Mouse (Mus musculus): ENCODE data around the gene Olfr521. TPM values are rescaled to one million over a fixed set of nuclear protein-coding genes. Genes with fewer than 3 reads are reported as not detected.

Gene Olfr521
- not detected in 2 replicates for polyA plus RNA-seq (2012; rRNA removed)

DNA sequence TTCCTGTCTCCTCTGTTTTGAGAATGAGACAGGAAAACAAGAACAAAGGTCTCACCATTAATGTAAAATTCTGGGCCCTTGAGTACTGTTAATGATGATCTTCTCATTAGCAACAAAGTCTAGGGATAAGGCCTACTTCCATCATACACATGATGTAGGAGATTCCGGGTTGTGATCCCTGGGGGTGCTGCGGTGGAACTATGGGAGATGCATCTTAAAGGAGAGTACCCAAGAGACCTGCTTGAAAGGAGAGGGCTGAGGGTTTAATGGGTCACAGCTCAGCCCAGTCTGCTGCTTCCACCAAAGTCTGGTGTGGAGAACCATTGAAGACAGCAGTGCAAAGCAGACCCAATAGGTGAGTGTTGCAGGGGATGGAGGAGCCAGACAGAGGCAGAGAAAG lies at the start of gene Olfr521:
Gene Olfr521 (plus strand): TSS at position 301 of the 400 bp plus-strand sequence.

GRCm38 (mm10) chr7:99729973-99730372 lies 33.3 kb upstream of the Olfr521 start, which contains the start of gene Olfr520:
Gene Olfr520 (plus strand): TSS chr7:99730273.

Other genes starting within 250 kb of the Olfr521 start
- gene Arrb1, start 228.0 kb upstream of the Olfr521 start, polyA plus RNA-seq (2012; rRNA removed): 13.3 and 19.2 TPM in 2 replicates
- gene Tpbgl, start 136.4 kb upstream of the Olfr521 start, polyA plus RNA-seq (2012; rRNA removed): 1.8 and 2.5 TPM in 2 replicates
- 5.0 and 7.2 TPM in 2 replicates for gene Slco2b1, start 52.2 kb upstream of the Olfr521 start, polyA plus RNA-seq (2012; rRNA removed)
- not detected in 2 replicates for gene Olfr520, start 33.2 kb upstream of the Olfr521 start, polyA plus RNA-seq (2012; rRNA removed)
- gene Neu3, start 64.9 kb downstream of the Olfr521 start, polyA plus RNA-seq (2012; rRNA removed): 1.1 and 1.3 TPM in 2 replicates
- gene Xrra1, start 95.6 kb downstream of the Olfr521 start, polyA plus RNA-seq (2012; rRNA removed): 0.16 and 0.19 TPM in 2 replicates
- 4.4 and 6.2 TPM in 2 replicates for gene Spcs2, start 100.0 kb downstream of the Olfr521 start, polyA plus RNA-seq (2012; rRNA removed)
- gene Rnf169, start 216.9 kb downstream of the Olfr521 start, polyA plus RNA-seq (2012; rRNA removed): 1.1 and 1.2 TPM in 2 replicates
- gene Chrdl2, start 242.7 kb downstream of the Olfr521 start, polyA plus RNA-seq (2012; rRNA removed): 0.36 and 0.96 TPM in 2 replicates